Comparison of ENCODE assay signal across 8 mouse cellular contexts in genomic region chr7:99980132-99980591, GRCm38 (mm10). TPM values are rescaled to one million over a fixed set of nuclear protein-coding genes. Genes with fewer than 3 reads are reported as not detected.
DNase-seq lines count a peak whose midpoint lies in the region; ATAC-seq lines count a peak whose summit lies in the region.

TSS of gene Rnf169 (minus strand) at chr7:99980448.

- H3K4me2 ChIP-seq in embryonic facial prominence, embryonic 14.5 days (ENCODE audit: low read depth, low read length) = peak within 1 kb of the TSS; percentile 70
- peak within 1 kb of the TSS; percentile 52 for H3K4me2 ChIP-seq in kidney, embryonic 14.5 days (replicated peaks; ENCODE audit: low read depth, low read length)
- peak within 1 kb of the TSS; percentile 68 for H3K4me2 ChIP-seq in limb, embryonic 15.5 days

- H3K27me3 ChIP-seq in embryonic facial prominence, embryonic 14.5 days (replicated peaks; ENCODE audit: control insufficient read depth, insufficient read depth, low read length) = no peaks in the 10 kb centered on the region
- no peaks in the 10 kb centered on the region for H3K27me3 ChIP-seq in kidney, embryonic 14.5 days (ENCODE audit: control insufficient read depth, insufficient read depth, low read length)
- H3K27me3 ChIP-seq in limb, embryonic 15.5 days = no peaks in the 10 kb centered on the region

- H3K4me3 ChIP-seq in embryonic facial prominence, embryonic 14.5 days (ENCODE audit: low read depth, low read length) = peak within 1 kb of the TSS; percentile 96
- peak within 1 kb of the TSS; percentile 97 for H3K4me3 ChIP-seq in kidney, embryonic 14.5 days (ENCODE audit: low read length)
- H3K4me3 ChIP-seq in limb, embryonic 15.5 days = peak within 1 kb of the TSS; percentile 99

- WGBS in embryonic facial prominence, embryonic 14.5 days = 0% methylated on average over 19 of the region's 55 CpGs
- under 1% methylated on average over 54 of the region's 55 CpGs for WGBS in kidney, embryonic 14.5 days
- under 1% methylated on average over 51 of the region's 55 CpGs for WGBS in limb, embryonic 15.5 days

- peak within 1 kb of the TSS; percentile 99 for H3K9ac ChIP-seq in embryonic facial prominence, embryonic 14.5 days (ENCODE audit: low read depth, low read length)
- H3K9ac ChIP-seq in kidney, embryonic 14.5 days (ENCODE audit: low read depth, low read length) = peak within 1 kb of the TSS; percentile 97
- peak within 1 kb of the TSS; percentile 91 for H3K9ac ChIP-seq in limb, embryonic 15.5 days

- H3K9me3 ChIP-seq in embryonic facial prominence, embryonic 14.5 days (ENCODE audit: control insufficient read depth, low read length) = no peaks in the 10 kb centered on the region
- H3K9me3 ChIP-seq in kidney, embryonic 14.5 days (ENCODE audit: control insufficient read depth, low read length) = no peaks in the 10 kb centered on the region
- H3K9me3 ChIP-seq in limb, embryonic 15.5 days = no peaks in the 10 kb centered on the region

- peak; percentile 89 for DNase-seq in 3T3-L1 (ENCODE audit: low read depth, low spot score)
- peak; percentile 63 to 84 for DNase-seq in adrenal gland, postnatal 4 days (ENCODE audit: low spot score in 2 of 2)
- peak; percentile 97 for DNase-seq in embryonic facial prominence, embryonic 14.5 days (ENCODE audit: low spot score)
- peak; percentile 93 for DNase-seq in heart, adult 8-10 months (ENCODE audit: low spot score)
- DNase-seq in monocyte, adult 2 months (ENCODE audit: low read depth in 1 of 2, low spot score in 2 of 2) = peak; percentile 73 to 80
- peak; percentile 91 to 92 for DNase-seq in spleen, postnatal 36 days (ENCODE audit: low spot score in 2 of 2)

- peaks cover 11% of the 10 kb centered on the region for H3K4me1 ChIP-seq in embryonic facial prominence, embryonic 14.5 days (ENCODE audit: control insufficient read depth, insufficient read depth, low read length)
- H3K4me1 ChIP-seq in kidney, embryonic 14.5 days (ENCODE audit: control insufficient read depth, insufficient read depth, low read length) = no peaks in the 10 kb centered on the region
- peaks cover 19% of the 10 kb centered on the region for H3K4me1 ChIP-seq in limb, embryonic 15.5 days

- H3K36me3 ChIP-seq in embryonic facial prominence, embryonic 14.5 days (ENCODE audit: control insufficient read depth, insufficient read depth, low read length) = no peaks in the 10 kb centered on the region
- H3K36me3 ChIP-seq in kidney, embryonic 14.5 days (ENCODE audit: control insufficient read depth, insufficient read depth, low read length) = no peaks in the 10 kb centered on the region
- H3K36me3 ChIP-seq in limb, embryonic 15.5 days = no peaks in the 10 kb centered on the region

- H3K27ac ChIP-seq in embryonic facial prominence, embryonic 14.5 days (replicated peaks; ENCODE audit: low read depth, low read length) = peak within 1 kb of the TSS; percentile 97
- peak within 1 kb of the TSS; percentile 94 for H3K27ac ChIP-seq in kidney, embryonic 14.5 days (ENCODE audit: low read depth, low read length)
- peak within 1 kb of the TSS; percentile 96 for H3K27ac ChIP-seq in limb, embryonic 15.5 days

- ATAC-seq in embryonic facial prominence, embryonic 14.5 days (ENCODE audit: low read depth) = peak; percentile 97
- peak; percentile 93 for ATAC-seq in kidney, embryonic 14.5 days (ENCODE audit: low FRiP score, low TSS enrichment)
- peak; percentile 92 for ATAC-seq in limb, embryonic 15.5 days (ENCODE audit: insufficient number of reproducible peaks, low FRiP score, low TSS enrichment, low read depth)

RNA-seq across cellular contexts. Expression of gene Rnf169, which starts in this region (rescaled TPM):
- total RNA-seq in adrenal gland, postnatal 4 days (2021) = 10 to 100 TPM; 24.5 to 25.6 TPM
- polyA plus RNA-seq in embryonic facial prominence, embryonic 14.5 days (2014; fragmentation: Nextera tagmentation; extraction: Ambion mirVana) = 5.9 and 6.4 TPM in 2 replicates
- total RNA-seq in heart, adult 8-10 months (2022) = 10 to 100 TPM in 1 of 4 experiments, 1 to 10 TPM in 3; 8.1 to 10.5 (median 9.4) TPM
- 7.3 and 8.2 TPM in 2 replicates for polyA plus RNA-seq in kidney, embryonic 14.5 days (2014; fragmentation: Nextera tagmentation; extraction: Ambion mirVana)
- polyA plus RNA-seq in limb, embryonic 15.5 days (2015; fragmentation: Nextera tagmentation; extraction: Ambion mirVana) = 4.3 and 5.4 TPM in 2 replicates

Comparison
In these comparisons a context has a peak if more than half of its experiments do, and no peak if none do; other contexts are left out.
1. Peak in every context shown above with its lines: DNase-seq, ATAC-seq, H3K4me3 ChIP-seq and H3K27ac ChIP-seq.